ENCODE assay signal across 7 mouse cellular contexts in the genomic region with DNA sequence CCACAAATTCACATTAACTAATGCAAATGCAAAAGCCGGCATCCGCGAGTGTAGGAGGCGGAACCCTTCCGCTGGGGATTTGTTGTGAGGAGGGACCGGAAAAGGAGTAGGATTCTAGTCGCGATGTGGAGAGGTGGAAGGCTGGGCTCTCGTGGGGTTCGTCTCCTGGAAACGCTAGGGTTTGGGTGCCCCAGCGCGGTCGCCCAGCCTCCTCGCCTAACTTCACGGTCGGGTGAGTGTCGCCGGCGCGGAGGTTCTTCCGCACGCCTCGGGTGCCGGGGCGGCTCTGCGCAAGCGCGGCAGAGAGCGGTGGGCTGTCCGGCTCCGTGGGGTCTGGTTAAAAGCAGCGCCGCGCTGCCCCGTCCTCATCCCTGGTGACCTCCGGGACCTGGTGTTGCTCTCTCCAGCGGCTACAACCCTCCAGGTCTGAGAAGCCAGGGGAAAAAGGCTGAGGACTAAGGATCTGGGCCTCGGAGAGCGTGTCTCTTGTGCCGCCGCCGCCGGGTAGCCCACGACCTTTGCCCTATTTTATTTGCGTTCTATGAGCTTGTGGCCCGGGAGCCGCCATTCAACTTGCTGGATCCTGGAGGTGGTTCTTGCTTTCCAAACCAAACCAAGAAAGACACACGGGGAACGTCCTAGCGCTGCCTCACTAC. TPM values are rescaled to one million over a fixed set of nuclear protein-coding genes. Genes with fewer than 3 reads are reported as not detected.
DNase-seq lines count a peak whose midpoint lies in the region; ATAC-seq lines count a peak whose summit lies in the region.

Gene Coq3 (plus strand): TSS at position 109 of the 656 bp plus-strand sequence.

- peak within 1 kb of the TSS; percentile 76 for H3K4me3 ChIP-seq in intestine, embryonic 15.5 days (replicated peaks)
- peak within 1 kb of the TSS; percentile 71 for H3K4me3 ChIP-seq in midbrain, embryonic 10.5 days

- peak within 1 kb of the TSS; percentile 97 for H3K27ac ChIP-seq in intestine, embryonic 15.5 days
- peak within 1 kb of the TSS; percentile 94 for H3K27ac ChIP-seq in midbrain, embryonic 10.5 days (replicated peaks)

- H3K9me3 ChIP-seq in intestine, embryonic 15.5 days: no peaks in the 10 kb centered on the region
- no peaks in the 10 kb centered on the region for H3K9me3 ChIP-seq in midbrain, embryonic 10.5 days (replicated peaks)

- peak within 1 kb of the TSS; percentile 83 for H3K9ac ChIP-seq in intestine, embryonic 15.5 days

- peak within 1 kb of the TSS; percentile 63 for H3K4me2 ChIP-seq in intestine, embryonic 15.5 days (replicated peaks)

- H3K4me1 ChIP-seq in intestine, embryonic 15.5 days (replicated peaks): no peaks in the 10 kb centered on the region
- H3K4me1 ChIP-seq in midbrain, embryonic 10.5 days: peaks cover 6% of the 10 kb centered on the region; the same call in 1 of the 2 replicates

- 0% methylated on average over 51 of the region's 51 CpGs for WGBS in intestine, embryonic 15.5 days
- under 1% methylated on average over 51 of the region's 51 CpGs for WGBS in midbrain, embryonic 10.5 days

- no peaks in the 10 kb centered on the region for H3K27me3 ChIP-seq in intestine, embryonic 15.5 days (replicated peaks)
- H3K27me3 ChIP-seq in midbrain, embryonic 10.5 days (ENCODE audit: low read depth, poor library complexity, severe bottlenecking): no peaks in the 10 kb centered on the region

- 0 out of 2 replicates have a peak, but pooled peaks cover 3% of the 10 kb centered on the region for H3K36me3 ChIP-seq in intestine, embryonic 15.5 days
- peaks cover 28% of the 10 kb centered on the region for H3K36me3 ChIP-seq in midbrain, embryonic 10.5 days

- intact Hi-C loops in gastrocnemius, postnatal 36 days (cut with DNase I): no loop called here
- intact Hi-C loops in left cerebral cortex, postnatal 25 days (cut with DNase I): loop anchor here (2.0 to 5.0 kb wide), 3 partner anchors 51 to 113 kb away; partner anchors contain the start of gene Faxc

- ATAC-seq in intestine, embryonic 15.5 days: peak; percentile 93

- DNase-seq in adrenal gland, adult 18-20 months (ENCODE audit: low spot score in 2 of 2): peak; percentile 78 to 83
- peak; percentile 89 for DNase-seq in embryo, embryonic 11 days
- peak; percentile 65 to 79 for DNase-seq in gastrocnemius, postnatal 36 days
- peak; percentile 87 to 91 for DNase-seq in left cerebral cortex, postnatal 25 days (ENCODE audit: low spot score in 2 of 2)
- DNase-seq in midbrain, embryonic 10.5 days (ENCODE audit: low spot score): peak; percentile 87
- DNase-seq in right cerebral cortex, postnatal 4 days: peak; percentile 74

RNA-seq across cellular contexts. Expression of gene Coq3, which starts in this region (rescaled TPM):
- total RNA-seq in adrenal gland, adult 18-20 months (2021): 10 to 100 TPM; 12.2 to 15.4 TPM
- 10 to 100 TPM; 13.7 to 16.4 TPM for total RNA-seq in gastrocnemius, postnatal 36 days (2021)
- 16.7 and 17.5 TPM in 2 replicates for polyA plus RNA-seq in intestine, embryonic 15.5 days (2015; fragmentation: Nextera tagmentation; extraction: Ambion mirVana)
- 10 to 100 TPM; 10.4 to 13.3 TPM for total RNA-seq in left cerebral cortex, postnatal 25 days (2021)
- 11.7 and 12.0 TPM in 2 replicates for polyA plus RNA-seq in midbrain, embryonic 10.5 days (2016; fragmentation: Nextera tagmentation; extraction: Ambion mirVana)

Comparison
In these comparisons a context has a peak if more than half of its experiments do, and no peak if none do; other contexts are left out.
1. Peak in every context shown above with its lines: DNase-seq, ATAC-seq, H3K4me3 ChIP-seq and H3K27ac ChIP-seq.